Mouse (Mus musculus) layer of hippocampus, adult 9-11 months (tissue): Measurements from ENCODE around the gene Naif1.

Experiments used
- DNase-seq: peaks from one replicate; pipeline ENCODE4 v3.0.0; 2022

Naif1 gene

DNA sequence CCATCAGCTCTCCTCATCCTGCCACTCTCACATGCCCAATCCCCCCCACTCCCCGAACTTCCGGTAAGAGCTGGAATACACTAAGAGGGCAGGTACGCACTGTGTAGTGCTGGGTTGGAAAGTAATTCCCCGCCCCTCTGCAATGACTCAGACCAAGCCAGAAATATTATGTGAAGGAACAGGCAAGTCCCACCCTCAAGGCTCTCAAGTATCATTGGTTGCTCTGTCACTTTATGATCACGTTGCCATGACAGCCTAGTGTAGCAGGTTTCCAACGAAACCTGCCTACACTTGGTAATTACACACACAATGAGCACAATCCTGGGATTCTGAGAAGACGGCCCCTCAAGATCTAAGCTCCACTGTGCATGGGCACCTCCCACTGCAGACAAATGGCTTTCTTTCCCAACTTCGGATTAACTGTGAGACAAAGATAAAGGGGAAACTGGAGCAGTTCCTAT is 22.0 kb upstream of the Naif1 start:
- DNase-seq, result peak; percentile 80

DNA sequence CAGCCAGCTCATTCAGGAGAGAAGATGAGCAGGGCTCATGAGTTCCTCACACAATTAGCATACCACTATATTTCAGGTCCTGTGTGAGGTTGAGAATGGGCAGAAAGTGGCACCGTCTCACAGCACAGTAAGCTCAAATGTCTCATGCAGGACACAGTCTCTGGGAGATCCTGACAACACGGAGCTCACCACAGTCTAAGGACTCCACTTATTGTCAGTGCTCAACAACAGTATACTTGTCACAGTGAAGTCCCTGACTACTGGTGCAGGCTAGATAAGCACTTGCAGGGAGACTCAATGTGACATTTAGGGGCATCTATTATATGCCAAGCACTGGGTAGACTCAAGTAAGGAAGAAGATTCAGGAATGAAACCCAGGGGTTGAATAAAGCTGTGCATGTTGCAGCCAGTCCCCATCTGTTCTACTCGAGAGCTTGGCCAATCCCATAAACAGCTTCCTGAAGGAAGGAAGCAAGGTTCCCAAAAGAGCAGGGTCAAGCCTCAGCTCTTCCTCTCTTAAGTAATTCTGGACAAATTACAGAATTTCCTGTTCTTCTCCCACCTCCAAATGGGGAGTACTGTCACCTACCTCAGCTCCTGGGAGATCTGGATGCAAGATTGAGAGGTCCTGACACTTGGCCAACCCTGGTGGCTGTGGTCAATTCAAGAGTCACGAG is 20.9 kb upstream of the Naif1 start:
- DNase-seq, result no peak

DNA sequence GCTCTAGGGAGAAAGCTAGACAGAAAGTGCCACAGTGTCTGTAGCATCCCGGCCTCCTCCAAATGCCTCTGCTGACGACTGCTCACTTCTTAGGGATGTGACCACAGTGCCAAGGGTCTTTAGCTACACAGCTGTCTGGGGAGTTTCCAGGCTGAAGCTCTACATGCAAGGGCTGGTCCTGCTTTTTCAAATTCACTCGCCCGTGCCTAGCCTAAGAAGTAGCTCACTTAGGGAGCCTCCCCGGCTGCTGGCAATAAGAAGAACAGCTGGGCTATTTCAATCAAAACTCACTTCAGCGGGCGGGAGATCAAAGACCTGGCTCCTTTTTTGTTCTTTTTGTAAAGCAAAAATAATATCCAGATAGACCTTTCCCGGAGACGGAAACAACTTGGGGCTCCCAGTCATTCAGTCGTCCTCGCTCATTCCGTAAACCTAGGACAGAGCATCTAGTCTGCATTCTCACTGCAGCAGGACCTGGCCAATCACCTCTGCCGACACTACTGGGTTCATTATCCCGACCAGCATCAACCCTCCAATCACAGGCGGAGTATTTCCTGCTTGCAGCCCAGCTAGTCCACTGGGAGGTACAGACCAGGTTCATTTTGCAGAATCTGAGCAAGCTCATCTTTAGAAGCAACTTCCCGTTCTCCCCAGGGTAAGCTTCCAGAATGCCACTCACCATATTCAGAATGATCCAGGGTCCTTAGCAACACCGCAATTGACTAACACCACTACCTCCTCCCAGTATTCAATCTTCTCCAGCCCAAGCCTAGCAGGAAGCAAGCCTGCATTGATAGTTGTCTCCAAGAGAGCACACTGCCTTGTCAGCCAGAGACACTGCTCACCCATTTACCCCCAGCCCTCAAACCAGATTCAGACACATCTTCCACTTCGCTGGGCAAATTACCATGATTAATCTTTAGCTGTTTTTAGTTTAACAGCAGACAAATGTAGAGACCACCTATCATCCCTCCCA is 19.3 kb upstream of the Naif1 start:
- peak; percentile 94 for DNase-seq

DNA sequence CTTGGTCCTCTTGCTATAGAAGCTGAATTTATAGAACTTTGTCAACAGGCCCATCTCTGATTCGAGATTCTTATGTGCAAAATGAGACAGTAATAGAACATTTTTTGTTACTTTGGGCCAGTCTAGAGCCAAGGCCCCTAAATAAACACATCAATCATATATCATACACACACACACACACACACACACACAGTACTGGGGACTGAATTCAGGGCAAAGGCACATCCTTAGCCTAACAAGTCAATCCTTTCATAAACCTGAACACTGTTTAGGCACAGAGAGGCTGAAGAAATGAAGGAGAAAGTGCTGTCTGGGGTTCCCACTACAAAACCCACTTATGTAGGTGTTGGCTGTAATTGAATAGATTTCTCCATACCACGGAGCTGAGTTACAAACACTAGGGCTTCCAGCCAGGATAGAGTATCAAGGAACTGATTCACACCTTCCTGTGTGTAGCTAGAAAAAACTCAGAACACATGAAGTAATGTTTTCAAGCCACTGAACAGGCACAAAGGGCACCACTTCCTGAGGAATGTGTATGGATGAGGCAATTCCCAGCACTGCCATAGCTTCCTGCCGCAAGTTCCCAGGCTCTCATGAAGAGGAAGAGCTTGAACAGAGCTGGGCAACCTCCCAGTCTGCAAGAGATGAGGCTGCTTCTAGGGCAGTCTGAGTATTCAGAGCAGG is 13.4 kb upstream of the Naif1 start:
- DNase-seq, result no peak

DNA sequence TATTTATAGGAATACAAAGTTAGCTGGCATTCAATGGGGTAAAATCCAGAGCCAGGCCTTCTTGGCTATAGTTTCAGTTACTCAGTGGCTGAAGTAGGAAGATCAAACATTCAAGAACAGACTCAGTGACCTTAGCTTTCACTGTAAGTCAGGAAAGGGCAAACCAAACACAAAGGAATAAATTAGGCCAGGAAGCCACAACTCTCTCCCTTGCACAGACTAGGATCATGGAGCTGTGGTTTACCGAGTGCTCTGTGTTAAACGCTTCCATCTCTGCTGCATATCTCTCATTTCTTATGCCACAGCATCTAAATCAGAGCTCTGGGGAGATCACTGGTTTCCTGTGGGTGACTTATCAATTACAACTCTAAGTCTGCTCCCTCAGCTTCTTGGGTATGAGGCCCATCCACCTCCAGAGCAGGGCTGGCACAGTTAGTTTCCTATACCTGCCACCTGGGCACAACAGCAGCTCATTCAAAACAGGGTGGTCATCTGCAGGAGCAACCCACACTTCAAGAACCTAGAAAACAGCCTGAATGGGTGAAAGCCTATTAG is 12.6 kb upstream of the Naif1 start:
- no peak for DNase-seq

DNA sequence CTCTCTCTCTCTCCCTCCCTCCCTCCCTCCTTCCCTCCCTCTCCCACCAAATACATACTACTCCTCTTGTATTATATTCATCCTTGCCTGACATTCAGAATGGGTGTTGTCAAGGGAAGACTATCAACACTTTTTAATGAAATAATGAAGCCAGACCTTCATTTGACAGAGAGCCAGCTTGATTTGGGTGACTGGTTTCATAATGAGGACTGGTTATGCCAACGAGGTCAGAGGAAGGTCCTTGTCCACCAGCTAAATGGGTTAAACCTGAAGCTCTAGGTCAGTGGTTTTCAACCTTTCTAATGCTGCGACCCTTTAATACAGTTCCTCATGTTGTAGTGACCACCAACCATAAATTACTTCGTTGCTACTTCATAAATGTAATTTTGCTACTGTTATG is 11.5 kb upstream of the Naif1 start:
- no peak for DNase-seq

DNA sequence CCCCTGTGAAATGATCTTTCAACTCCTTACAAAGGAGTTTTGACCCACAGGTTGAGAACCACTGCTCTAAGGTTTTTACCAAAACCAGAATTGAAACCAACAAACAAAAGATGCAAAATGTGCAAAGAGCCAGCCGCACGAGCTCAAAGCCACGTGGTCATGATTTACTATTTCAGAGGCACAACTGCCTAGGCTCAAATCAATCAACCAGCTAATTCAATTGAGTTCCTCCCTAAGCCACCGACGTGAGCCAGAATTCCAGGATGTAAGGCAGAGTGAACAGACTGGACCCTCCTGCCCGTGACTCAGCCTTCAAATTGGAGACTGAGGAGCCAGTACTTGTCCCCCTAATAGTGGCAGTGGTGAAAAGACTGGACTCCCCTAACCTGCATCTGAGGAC is 11.1 kb upstream of the Naif1 start:
- no peak for DNase-seq

DNA sequence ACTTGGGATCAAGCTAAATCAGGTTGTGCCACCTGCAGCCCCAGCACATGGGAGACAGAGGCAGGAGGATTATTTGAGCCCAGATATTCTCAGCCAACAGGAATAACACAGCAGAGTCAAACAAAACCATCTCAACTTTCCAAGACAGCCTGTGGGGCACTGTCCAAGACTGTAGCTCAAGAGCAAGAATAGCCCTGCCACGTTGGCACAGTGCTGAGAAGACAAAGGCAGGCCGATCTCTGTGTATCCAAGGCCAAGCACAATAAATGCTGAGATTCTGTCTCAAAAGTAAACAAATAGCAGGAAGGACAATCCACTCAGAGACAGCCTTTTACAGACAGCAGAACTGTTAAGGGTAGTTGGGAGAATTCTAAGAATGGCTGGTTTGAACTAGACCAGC is 10.1 kb upstream of the Naif1 start:
- DNase-seq, result no peak

DNA sequence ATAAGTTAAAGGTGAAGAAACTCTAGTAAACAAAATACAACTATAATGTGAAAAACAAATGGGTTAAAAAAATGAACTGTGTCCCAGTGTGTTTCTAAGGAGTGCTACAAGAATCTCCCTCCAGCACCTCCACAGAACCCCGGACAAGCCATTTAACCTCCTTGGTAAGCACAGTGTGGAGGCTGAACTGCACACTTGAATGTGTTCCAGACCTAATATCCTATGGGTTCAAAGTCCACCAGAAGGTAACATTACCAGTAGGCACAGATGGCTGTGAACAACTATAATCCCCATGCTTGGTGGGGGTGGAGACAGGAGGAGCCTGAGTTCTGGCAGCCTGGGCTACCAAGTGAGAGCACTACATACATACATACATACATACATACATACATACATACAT is 9.6 kb upstream of the Naif1 start:
- no peak for DNase-seq

DNA sequence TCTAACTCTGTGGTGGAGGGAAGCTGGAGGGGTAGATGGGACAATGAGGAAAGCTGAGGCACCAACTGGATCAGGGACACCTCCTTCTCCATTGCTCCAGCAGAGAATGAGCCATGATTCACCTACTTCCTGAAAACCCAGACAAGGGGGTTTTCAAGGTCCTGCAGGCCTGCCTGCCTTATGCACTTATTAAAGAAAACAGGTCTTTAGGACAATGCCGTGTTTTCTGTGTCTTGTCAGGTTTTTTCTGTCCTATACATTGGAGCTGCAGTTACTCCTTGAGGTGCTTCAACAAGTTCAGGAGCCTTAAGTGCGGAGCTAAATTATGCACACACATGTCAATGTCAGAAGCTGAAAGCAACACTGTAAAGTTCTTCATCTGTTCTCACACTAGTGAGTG is 8.7 kb upstream of the Naif1 start:
- no peak for DNase-seq

DNA sequence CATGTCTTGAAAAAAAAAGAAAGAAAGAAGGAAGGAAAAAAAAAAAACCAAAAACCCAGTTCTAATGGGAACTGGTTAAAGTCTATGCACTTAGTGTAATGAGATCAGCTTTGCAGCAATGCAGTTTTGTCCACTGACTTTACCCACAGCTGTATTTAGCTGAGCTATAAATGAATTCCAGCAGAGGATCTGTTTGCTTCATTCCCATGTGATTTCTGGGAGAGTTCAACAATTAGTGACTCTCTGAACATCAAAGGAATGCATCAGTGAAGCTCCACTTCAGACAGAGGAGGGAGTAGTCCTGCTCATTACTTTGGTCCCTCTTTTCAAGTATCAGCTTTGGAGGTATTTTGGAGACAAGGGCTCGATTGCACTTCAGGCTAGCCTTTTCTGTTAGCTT is 4.7 kb upstream of the Naif1 start:
- DNase-seq, result no peak

DNA sequence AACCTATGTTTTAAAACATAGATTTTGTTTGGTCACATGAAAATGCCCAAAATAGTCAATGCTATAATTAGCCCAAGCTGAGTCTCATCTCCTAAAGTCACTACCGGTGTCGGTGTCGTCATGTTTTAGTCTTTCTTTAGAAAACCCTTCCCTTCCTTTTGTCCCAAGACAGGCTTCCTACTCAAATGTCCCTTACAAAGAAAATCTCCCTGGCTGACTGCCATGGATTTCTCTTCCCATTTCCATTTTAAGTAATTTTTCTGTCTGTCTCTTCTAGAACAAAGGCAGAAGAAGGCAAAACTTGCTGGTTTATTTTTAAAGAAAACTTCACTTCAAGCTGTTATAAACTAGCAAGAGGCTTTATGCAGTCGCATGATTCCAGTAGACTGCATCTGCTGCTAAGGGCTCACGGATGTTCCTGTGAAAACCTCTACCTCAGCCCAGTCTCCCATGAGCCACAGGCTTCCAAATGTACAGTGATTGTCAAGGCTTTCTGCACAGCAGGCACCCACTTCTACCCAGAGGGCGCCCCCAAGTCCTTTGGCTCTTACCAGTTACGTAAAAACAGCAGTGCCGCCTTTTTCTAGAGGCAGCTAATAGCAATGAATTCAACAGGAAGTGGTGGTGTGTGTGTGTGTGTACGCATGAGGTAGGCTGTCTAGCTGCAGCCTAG is 2.9 kb upstream of the Naif1 start:
- DNase-seq, result peak; percentile 68

DNA sequence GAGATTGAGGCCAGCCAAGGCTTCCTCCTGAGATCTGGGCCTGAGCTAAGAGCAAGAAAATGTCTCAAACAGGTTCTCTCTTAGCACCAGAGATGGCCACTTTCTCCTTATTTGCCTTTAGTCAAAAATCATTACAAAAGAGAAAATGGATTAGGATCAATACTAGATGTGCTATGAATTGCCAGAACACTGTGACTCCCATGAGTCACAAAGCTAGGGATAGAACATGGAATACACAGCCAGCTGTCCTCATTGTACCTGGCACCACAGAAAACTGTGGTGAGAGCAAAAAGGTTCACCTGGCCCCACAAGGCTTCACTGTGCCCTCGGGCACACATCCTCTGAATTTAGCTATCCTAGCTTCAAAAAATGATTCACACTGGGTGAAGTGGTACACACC is 1.8 kb upstream of the Naif1 start:
- no peak for DNase-seq

DNA sequence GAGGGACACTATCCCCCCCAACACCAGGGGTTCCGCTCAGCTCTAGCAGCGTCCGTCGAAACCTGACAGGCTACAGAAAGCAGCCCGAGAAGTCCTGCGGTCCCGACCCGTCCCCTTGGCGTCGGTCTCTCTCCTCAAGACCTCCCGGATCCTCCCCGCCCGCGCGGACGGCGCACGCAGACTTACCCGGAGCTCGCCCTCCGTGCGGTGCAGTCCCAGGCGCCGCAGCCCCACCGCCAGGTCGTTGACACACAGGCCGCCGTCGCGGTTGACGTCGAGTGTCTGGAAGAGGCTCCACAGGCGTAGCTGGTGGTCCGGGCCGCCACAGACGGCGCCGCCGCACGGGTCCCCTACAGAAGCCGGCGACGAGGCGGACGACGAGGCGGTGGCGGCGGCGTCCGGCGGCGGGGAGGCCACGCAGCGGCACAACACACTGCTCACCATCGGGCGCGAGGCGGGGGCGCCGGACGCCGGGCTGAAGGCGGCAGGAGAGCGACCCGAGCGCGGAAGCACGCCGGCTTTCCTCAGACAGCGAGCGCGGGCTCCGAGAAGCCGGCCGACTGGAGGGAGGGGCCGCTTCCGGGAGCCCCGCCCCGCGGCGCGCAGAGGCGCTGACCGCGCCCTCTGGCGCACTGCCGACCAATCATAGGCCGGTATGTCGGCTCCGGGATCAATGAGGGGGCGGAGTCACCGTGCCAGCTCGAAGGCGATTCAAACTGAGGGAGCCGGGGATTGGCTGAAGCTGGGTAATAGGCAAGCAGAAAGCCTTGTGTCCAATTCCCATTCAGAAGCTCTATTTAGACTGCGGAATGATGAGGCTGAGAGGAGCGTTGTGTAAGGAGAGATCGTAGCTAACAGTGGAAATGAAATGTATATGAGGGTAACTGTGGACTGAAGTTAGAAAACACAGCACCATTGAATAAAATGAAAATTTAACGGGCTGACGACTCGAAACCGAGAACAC is 906 bp downstream of the Naif1 start, which contains the start of gene Slc25a25:
Slc25a25 (minus strand) TSS at position 565 of the 964 bp plus-strand sequence.
- peak; percentile 98 for DNase-seq

DNA sequence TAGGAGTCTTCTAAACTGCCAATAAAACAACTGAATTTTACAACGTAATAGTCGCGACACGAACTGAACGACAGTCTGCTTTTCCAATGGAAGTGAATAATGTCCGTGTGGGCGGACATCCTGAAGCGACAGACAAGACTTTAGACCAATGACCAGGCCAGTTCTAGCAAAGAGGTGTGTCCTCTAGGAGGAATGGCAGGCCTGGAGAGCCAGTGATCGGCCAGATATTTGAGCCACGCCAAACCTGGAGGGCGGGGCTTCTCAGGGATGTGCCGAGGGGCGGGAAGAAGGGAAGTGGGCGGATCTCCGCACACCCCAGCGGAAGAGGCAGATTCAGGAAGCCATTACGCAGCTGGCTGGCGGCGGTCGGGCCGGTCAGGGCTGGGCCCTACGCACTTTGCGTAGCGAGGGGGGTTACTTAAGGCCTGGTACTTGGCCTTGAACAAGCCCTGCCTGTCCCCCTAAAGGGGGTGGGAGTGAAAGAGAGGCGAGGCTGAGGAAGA is 1.7 kb downstream of the Naif1 start:
- peak; percentile 100 for DNase-seq

DNA sequence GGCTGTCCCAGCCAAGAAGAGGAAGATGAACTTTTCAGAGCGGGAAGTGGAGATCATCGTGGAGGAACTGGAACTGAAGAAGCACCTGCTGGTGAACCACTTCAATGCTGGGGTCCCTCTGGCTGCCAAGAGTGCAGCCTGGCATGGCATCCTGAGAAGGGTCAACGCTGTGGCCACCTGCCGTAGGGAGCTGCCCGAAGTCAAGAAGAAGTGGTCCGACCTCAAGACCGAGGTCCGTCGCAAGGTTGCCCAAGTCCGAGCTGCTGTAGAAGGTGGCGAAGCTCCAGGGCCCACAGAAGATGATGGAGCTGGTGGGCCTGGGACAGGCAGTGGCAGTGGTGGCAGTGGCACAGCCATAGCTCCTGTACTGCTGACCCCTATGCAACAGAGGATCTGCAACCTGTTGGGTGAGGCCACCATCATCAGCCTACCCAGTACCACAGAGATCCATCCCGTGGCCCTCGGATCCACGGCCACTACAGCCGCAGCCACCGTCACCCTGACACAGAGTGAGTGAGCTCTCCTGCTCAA is 2.2 kb downstream of the Naif1 start:
- peak; percentile 65 for DNase-seq

DNA sequence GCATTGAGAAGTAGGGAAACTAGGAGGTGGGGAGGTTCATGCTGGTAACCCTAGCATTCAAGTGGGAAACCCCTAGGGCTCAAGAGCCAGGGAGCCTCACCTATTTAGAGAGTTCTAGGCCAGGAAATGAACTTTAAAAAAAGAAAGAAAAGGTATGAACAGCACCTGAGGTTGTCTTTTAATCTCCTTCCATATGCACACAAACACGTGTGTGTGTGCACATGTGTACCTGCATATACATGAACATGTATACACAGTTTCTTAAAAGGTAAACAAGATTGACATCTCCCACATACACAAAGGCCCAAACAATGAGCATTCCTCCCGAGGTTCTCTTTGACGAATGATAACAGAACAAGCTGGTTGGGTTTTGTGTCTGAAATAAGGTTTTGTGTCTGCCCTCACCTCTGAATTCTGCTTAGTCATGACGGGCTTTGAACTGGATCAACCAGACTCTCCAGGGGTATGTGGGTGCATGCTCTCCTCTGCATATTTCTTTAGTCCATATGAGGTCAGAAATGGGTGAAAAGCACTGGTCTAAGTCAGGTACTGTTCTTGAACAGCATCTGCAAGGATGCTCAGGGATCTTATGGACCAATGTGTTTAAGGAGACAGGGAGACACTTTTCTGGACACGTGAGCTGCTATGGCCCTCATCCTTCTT is 3.5 kb downstream of the Naif1 start:
- DNase-seq, result no peak

DNA sequence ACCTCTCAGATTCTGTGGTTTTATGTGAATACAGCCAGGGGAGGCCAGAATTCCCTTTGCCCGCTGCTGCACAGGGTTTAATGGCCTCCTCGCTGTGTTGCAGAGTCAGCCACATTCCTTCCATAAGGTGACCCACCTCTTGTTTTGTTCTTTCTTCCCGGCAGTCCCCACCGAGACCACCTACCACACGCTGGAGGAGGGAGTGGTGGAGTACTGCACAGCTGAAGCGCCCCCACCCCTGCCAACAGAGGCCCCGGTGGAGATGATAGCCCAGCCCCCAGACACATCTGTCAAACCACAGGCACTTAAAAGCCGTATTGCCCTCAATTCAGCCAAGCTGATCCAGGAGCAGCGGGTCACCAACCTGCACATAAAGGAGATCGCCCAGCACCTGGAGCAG is 4.4 kb downstream of the Naif1 start:
- no peak for DNase-seq

DNA sequence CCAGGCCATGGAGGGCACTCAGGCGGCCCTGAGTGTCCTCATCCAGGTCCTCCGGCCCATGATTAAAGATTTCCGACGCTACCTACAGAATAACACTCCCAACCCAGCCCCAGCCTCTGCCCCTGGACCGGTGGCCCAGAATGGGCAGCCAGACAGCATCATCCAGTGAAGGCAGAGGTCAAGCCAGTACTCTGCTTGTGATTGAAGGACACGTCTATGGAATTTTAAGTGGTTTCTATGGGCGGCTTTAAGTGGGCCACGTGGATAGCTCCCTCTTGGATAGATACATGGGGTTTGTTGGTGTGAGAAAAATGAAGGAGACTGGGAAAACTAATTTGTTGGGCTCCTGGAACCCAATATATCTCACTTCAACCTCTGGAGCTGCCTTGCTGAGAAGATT is 4.8 kb downstream of the Naif1 start:
- no peak for DNase-seq

DNA sequence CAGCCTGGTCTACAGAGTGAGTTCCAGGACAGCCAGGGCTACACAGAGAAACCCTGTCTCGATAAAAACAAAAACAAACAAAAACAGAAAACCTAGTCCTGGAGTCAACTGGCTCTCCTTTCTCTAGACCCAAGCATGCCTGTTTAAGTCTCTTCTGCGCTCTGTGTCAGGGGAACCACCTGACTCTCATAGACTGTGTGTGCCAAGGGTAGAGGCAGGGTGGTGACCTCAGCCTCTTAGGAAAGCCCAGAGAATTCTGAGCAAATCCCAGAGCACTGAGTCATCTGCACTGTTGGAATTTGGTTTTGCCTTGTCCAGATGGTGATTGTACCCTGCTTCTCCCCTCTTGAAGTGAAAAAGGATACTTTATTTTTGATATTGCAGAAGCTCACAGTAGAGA is 8.0 kb downstream of the Naif1 start:
- no peak for DNase-seq
